Mouse (Mus musculus) small intestine, adult 2 months (tissue): ENCODE results near the gene Matn4.

ENCODE experiments used
- CTCF ChIP-seq: fragments of 200-500 bp; IDR thresholded peaks from 2 replicates; pipeline ENCODE4 v1.5.1; 2012; ENCODE audit warnings: low read depth, mild to moderate bottlenecking, control low read depth, inconsistent platforms, low read length, moderate library complexity, mixed read lengths; ENCODE audit not compliant: insufficient replicate concordance, insufficient read length; ENCODE audit errors: extremely low read depth
- POLR2A ChIP-seq: fragments of 200-500 bp; IDR thresholded peaks from 2 replicates; pipeline ENCODE4 v1.6.1; 2012; ENCODE audit warnings: low read depth, mild to moderate bottlenecking, control low read depth, inconsistent platforms, low read length, moderate library complexity

- TF ChIP-seq CTCF (no peak), POLR2A (no peak)
Measured at GRCm38 (mm10) chr2:164440314-164440713, 35.4 kb upstream of the Matn4 start.
